Mouse (Mus musculus) layer of hippocampus, adult 11-12 months (tissue): ENCODE data around the gene Olfr699.
"Not testable (repeated sequence)": the region's sequence is repeated elsewhere in the genome, so short reads cannot be mapped to it uniquely, and the experiment has no call there.

ENCODE experiments used
- DNase-seq: peaks from one replicate; pipeline ENCODE4 v3.0.0; 2022; ENCODE audit warnings: low spot score

Olfr699 gene

DNA sequence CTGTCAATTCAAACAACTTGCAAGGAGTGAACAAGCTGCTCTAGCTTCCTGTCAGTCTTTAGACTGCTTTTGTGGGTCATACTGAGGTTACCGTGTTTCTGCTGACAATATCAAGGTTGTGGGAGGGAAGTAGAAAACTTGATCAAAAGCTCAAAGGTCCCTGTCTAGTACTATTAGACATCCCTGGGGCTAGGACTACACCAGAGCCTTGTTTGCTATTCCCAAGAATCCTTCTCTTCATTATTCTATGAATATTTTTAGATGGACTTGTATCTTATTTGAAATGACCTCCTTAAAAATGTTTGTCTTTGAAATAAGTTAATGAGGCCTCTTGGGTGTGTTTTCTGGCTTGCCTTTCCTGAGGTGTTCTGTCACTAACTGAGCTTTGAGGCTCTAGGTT is at the start of gene Olfr699:
Gene Olfr699 (minus strand): TSS at position 101 of the 400 bp plus-strand sequence.
- DNase-seq, result no peak

DNA sequence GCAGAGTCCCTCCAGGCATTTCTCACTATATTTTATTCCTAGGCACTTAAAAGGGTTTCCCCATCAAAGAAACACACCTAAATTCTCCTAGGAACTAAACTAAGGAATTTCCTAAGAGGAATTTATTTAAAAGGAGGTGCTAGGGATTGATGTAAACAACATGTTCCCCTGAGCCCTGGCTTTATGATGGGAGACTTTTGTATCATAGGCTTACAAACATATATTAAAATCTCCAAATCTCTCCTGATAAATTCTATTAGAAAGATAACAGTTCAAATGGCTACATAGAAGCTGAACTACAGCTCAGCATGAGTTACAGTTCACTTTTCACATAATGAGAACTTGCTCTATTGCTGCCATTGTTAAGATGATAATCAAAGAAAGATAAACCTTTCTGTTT is 40.8 kb upstream of the Olfr699 start, which contains the start of gene Olfr702:
Gene Olfr702 (minus strand): TSS at position 101 of the 400 bp plus-strand sequence.
- DNase-seq, result no peak

GRCm38 (mm10) chr7:106818414-106818813 is 25.4 kb upstream of the Olfr699 start:
- no peak for DNase-seq

- DNase-seq, result peak; percentile 3
These were observed 22.8 kb upstream of the Olfr699 start for GRCm38 (mm10) chr7:106815775-106816174.

GRCm38 (mm10) chr7:106813829-106814228 is 20.8 kb upstream of the Olfr699 start, which contains the start of gene Olfr701:
Gene Olfr701 (plus strand): TSS chr7:106814129.
- DNase-seq, result no peak

GRCm38 (mm10) chr7:106808734-106809133 is 15.7 kb upstream of the Olfr699 start, which contains the start of gene Olfr700:
Gene Olfr700 (minus strand): TSS chr7:106808834.
- no peak for DNase-seq

- no peak for DNase-seq
These were observed 4.7 kb downstream of the Olfr699 start for GRCm38 (mm10) chr7:106788330-106788729.

DNA sequence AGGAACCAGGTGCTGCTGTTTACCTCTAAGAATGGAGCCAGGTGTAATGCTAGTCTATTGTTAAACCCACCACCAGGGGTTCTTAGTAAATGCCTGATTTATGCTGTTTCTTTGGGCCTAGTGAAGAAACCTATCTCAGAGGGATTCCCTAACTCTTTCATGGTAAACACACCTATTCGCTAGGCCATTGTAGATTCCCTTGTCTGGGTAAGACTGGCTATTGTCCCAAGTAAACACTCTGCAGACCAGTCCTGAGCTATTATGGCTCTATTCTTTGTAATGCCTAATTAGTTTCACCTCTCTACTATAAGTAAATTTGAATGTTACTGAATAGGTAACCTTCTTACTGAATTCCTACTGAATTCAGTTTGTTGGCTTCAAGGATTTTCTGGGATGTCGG is 32.0 kb downstream of the Olfr699 start:
- DNase-seq, result not testable (repeated sequence)

- no peak for DNase-seq
These were observed 34.2 kb downstream of the Olfr699 start for GRCm38 (mm10) chr7:106758800-106759199.

GRCm38 (mm10) chr7:106755297-106755696 is 37.7 kb downstream of the Olfr699 start, which contains the start of gene Olfr698:
Gene Olfr698 (minus strand): TSS chr7:106755397.
- no peak for DNase-seq

DNA sequence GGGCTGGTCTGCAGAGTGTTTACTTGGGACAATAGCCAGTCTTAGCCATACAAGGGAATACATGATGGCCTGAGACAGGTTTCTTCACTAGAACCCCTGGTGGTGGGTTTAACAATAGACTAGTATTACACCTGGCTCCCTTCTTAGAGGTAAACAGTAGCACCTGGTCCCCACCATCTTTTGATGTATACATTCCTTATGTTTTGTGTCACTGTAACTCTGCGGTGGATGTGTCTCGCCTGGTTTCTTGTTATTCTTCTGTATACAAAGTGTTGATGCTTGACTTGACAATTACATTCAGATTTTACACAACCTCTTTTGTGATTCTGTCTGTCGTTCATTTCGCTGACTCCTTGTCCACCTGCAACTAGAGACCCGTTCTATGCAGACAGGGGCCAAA is 47.2 kb downstream of the Olfr699 start:
- DNase-seq, result no peak

- DNase-seq, result no peak
These were observed 50.7 kb downstream of the Olfr699 start, which contains the start of gene Olfr697 for GRCm38 (mm10) chr7:106742343-106742742. Gene Olfr697 (minus strand): TSS chr7:106742443.
